Mouse (Mus musculus) urinary bladder, adult 18-20 months (tissue): ENCODE measurements around the gene Adcy5.

Source experiments
- DNase-seq, 2 experiments: peaks; one replicate each; pipeline ENCODE4 v3.0.0; 2022; ENCODE audit warnings: low spot score in 2 of 2, mixed read lengths in 2 of 2

The Adcy5 gene

GRCm38 (mm10) chr16:35205681-35206080 is 51.0 kb downstream of the Adcy5 start:
- DNase-seq = no peak

- DNase-seq = no peak
These were observed 51.7 kb downstream of the Adcy5 start for GRCm38 (mm10) chr16:35206426-35206825.

GRCm38 (mm10) chr16:35208796-35209195 is 54.1 kb downstream of the Adcy5 start:
- no peak for DNase-seq

- DNase-seq = no peak
These were observed 55.1 kb downstream of the Adcy5 start for GRCm38 (mm10) chr16:35209753-35210152.

GRCm38 (mm10) chr16:35215047-35215446 is 60.4 kb downstream of the Adcy5 start:
- no peak for DNase-seq

- DNase-seq = no peak
These were observed 60.8 kb downstream of the Adcy5 start for GRCm38 (mm10) chr16:35215498-35215897.

GRCm38 (mm10) chr16:35216826-35217491 is 62.3 kb downstream of the Adcy5 start:
- DNase-seq = no peak

- DNase-seq = no peak
These were observed 65.7 kb downstream of the Adcy5 start for GRCm38 (mm10) chr16:35220412-35220811.

GRCm38 (mm10) chr16:35221581-35221980 is 66.9 kb downstream of the Adcy5 start:
- DNase-seq = no peak

- DNase-seq = no peak
These were observed 69.3 kb downstream of the Adcy5 start for GRCm38 (mm10) chr16:35223930-35224329.

GRCm38 (mm10) chr16:35224716-35225115 is 70.0 kb downstream of the Adcy5 start:
- DNase-seq = no peak

GRCm38 (mm10) chr16:35229582-35229981 is 74.9 kb downstream of the Adcy5 start:
- DNase-seq = no peak

GRCm38 (mm10) chr16:35232153-35232750 is 77.6 kb downstream of the Adcy5 start:
- no peak for DNase-seq

- no peak for DNase-seq
These were observed 78.7 kb downstream of the Adcy5 start for GRCm38 (mm10) chr16:35233329-35233728.

GRCm38 (mm10) chr16:35237091-35237490 is 82.4 kb downstream of the Adcy5 start:
- no peak for DNase-seq

GRCm38 (mm10) chr16:35239318-35239965 is 84.8 kb downstream of the Adcy5 start:
- no peak for DNase-seq

GRCm38 (mm10) chr16:35239966-35240730 is 85.5 kb downstream of the Adcy5 start:
- DNase-seq = no peak

GRCm38 (mm10) chr16:35247364-35247763 is 92.7 kb downstream of the Adcy5 start:
- no peak for DNase-seq

GRCm38 (mm10) chr16:35248825-35249224 is 94.1 kb downstream of the Adcy5 start:
- no peak for DNase-seq

GRCm38 (mm10) chr16:35249763-35250162 is 95.1 kb downstream of the Adcy5 start:
- no peak for DNase-seq

GRCm38 (mm10) chr16:35251690-35252089 is 97.0 kb downstream of the Adcy5 start:
- DNase-seq = no peak

GRCm38 (mm10) chr16:35252967-35253366 is 98.3 kb downstream of the Adcy5 start:
- DNase-seq = no peak
